Mouse (Mus musculus): ENCODE measurements at regions not wholly inside any gene's neighbourhood (a gene's known extent, or its start where the extent isn't known, plus 50 kb on each side); places are given as distances from the start of the nearest gene placed in this dataset. TPM values are rescaled to one million over a fixed set of nuclear protein-coding genes. Genes with fewer than 3 reads are reported as not detected.

DNA sequence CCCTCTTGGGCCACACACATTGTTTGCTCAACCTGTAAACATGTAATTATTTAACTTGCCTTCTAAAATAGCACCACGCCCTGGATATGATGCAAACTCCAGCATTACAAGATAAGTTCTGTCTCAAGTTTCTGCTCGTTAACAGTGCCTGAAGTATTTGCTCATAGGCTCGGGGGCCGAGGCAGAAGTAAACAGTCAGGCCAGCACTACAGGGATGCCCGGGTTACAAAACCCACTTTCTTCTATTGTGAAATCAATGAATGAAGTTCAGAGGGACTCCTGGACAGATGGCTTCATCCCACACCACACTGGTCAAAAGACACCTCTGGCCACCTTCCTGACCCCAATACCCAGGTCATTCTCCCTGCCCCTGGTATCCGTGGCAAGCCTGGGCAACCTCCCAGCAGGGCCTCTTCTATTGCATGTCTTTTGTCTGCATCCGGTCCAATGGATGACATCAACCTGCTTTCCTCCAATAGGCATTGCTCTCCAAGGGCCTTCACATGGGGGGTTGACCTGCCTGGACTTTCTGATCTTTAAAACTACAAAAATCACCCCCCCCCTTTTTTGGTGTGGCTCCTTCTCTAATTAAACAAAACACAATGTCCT is 49.9 kb upstream of the Klf3 start:
- Histone ChIP-seq H3K27me3 (no peaks in the 10 kb centered on the region), H3K9ac (no peak overlapping the region), H3K9me3 (replicated peaks) (no peaks in the 10 kb centered on the region), H3K4me2 (replicated peaks) (no peak overlapping the region), H3K4me1 (peaks cover 4% of the 10 kb centered on the region; the same call in 1 of the 2 replicates), H3K27ac (no peak overlapping the region), H3K4me3 (no peak overlapping the region), H3K36me3 (no peaks in the 10 kb centered on the region)
- ATAC-seq (ENCODE audit: low FRiP score): no peak
- 66% methylated on average over 7 of the region's 7 CpGs for WGBS

Small RNAs in the stretch of these regions (microRNA-seq; reads per million reads assigned to microRNA genes)
- not detected for gene Gm25306

Data from hindbrain, embryonic 12.5 days (tissue).